Mouse (Mus musculus) left cerebral cortex, postnatal 14 days (tissue): ENCODE data around the gene Gpr39. TPM values are rescaled to one million over a fixed set of nuclear protein-coding genes. Genes with fewer than 3 reads are reported as not detected.

Source experiments
- DNase-seq, 2 experiments: peaks; one replicate each; pipeline ENCODE4 v3.0.0; 2021 to 2022; ENCODE audit warnings: low spot score in 2 of 2, mixed read lengths in 1 of 2
- intact Hi-C: fragments of 180-260 bp; cut with DNase I; formaldehyde crosslinking; loops from one replicate; pipeline ENCODE4 v1.15.1; 2025
- total RNA-seq, 2 experiments: library from RNA; stranded (reverse); gene quantifications; 2 replicates each; pipeline ENCODE4 v1.2.3; 2021

Gpr39 gene
- total RNA-seq, 2 experiments from 2014 or later, result 0.53 to 0.59 TPM

- intact Hi-C loops, result no loop called here
- DNase-seq, result peak in 1 of 2 experiments; percentile 4
These were observed 83.3 kb downstream of the Gpr39 start for GRCm38 (mm10) chr1:125759972-125760695.

DNA sequence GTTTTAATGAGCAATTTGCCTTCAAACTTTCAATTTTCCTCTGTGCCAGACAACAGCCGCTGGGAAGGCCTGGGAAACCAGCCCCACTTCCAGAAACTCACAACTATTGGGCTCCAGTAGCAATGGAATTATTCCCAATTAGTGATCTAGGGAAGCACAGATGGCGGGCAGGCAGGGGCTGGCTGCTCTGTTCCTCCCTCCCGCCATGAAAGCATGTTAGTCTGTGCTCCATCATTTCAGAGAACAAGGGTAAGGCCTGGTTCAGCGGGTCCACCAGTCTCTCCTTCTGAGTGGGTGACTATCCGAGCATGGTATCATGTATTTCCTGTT, 83.9 kb downstream of the Gpr39 start:
- DNase-seq, result peak in 1 of 2 experiments; percentile 10
- intact Hi-C loops, result no loop called here

GRCm38 (mm10) chr1:125762076-125762475, 85.3 kb downstream of the Gpr39 start:
- DNase-seq, result no peak
- intact Hi-C loops, result no loop called here

- intact Hi-C loops, result loop anchor here (5.0 kb wide), 1 partner anchor 642 kb away; no protein-coding TSS in a partner anchor
- peak; percentile 56 to 73 for DNase-seq
These were observed 113.0 kb downstream of the Gpr39 start for GRCm38 (mm10) chr1:125789804-125790203.

GRCm38 (mm10) chr1:125800506-125800905, 123.7 kb downstream of the Gpr39 start:
- intact Hi-C loops, result no loop called here
- no peak for DNase-seq

DNA sequence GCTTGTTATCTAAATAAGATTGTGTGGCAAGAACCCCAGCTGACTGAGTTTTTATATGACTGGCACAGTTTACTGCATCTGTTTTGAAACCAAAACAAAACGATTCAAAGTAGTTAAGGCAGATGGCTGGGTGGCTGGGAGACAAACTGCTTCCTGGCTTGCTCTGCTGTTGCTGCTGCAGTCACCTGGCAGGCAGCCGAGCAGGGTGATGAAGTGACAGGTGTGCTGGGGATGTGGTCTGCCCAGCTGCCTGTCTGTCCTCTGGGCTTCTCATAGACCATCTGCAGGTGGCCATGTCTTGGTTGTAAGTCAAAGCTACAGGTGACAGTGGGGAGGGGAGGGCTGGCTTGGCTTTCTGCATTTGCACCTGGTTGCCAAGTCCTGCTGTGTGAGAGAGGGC, 131.6 kb downstream of the Gpr39 start:
- DNase-seq, result peak; percentile 18 to 64
- intact Hi-C loops, result no loop called here

GRCm38 (mm10) chr1:125813141-125813782, 136.5 kb downstream of the Gpr39 start:
- intact Hi-C loops, result no loop called here
- DNase-seq, result no peak

DNA sequence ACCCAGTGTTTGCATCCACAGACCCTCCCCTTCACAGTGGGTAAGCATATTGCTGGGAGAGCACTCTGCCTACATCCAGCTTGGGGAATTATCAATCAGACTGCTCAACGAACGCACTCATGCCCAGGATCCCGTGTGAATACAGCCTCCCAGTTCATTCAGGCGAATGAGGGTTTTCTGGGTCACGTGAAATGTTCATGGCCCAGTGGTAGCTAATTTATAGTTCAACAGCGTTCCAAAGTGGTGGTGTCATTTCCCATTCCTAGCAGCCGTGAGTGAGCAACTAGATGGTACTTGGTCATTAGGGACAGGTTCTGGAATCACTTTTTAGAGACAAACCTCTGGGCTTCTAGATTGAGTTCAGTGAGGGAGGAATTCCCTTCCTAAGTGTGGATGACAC, 144.3 kb downstream of the Gpr39 start:
- intact Hi-C loops, result no loop called here
- DNase-seq, result no peak

GRCm38 (mm10) chr1:125823611-125824010, 146.8 kb downstream of the Gpr39 start:
- DNase-seq, result peak in 1 of 2 experiments; percentile 13

GRCm38 (mm10) chr1:125837507-125837906, 160.7 kb downstream of the Gpr39 start:
- intact Hi-C loops, result no loop called here
- no peak for DNase-seq

More at GRCm38 (mm10) chr1:125823611-125824010, 146.8 kb downstream of the Gpr39 start:
- intact Hi-C loops, result no loop called here

- intact Hi-C loops, result no loop called here
These were observed 163.1 kb downstream of the Gpr39 start for GRCm38 (mm10) chr1:125839746-125840392.

DNA sequence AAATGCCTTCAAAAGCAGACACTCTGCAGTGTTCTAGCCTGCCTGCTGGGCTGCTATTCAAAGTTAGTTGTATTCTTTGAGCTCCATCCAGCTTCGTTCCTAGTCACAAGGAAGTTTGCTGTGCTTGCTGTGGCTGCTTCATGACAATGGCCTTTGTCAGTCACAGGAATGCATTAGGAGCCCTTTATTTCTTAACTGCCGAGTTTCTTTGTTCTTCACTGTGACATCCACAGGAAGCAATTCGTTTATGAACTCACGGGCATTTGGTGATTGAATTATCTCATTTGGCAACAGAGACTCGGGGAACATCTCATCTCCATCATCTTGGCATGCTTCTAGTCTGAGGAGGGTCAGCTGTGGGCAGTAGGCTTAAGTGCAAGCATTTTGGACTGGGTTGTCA, 177.9 kb downstream of the Gpr39 start:
- intact Hi-C loops, result no loop called here
- no peak for DNase-seq

More at GRCm38 (mm10) chr1:125839746-125840392, 163.1 kb downstream of the Gpr39 start:
- DNase-seq, result no peak

GRCm38 (mm10) chr1:125858631-125859030, 181.8 kb downstream of the Gpr39 start:
- peak; percentile 21 to 48 for DNase-seq
- intact Hi-C loops, result no loop called here

DNA sequence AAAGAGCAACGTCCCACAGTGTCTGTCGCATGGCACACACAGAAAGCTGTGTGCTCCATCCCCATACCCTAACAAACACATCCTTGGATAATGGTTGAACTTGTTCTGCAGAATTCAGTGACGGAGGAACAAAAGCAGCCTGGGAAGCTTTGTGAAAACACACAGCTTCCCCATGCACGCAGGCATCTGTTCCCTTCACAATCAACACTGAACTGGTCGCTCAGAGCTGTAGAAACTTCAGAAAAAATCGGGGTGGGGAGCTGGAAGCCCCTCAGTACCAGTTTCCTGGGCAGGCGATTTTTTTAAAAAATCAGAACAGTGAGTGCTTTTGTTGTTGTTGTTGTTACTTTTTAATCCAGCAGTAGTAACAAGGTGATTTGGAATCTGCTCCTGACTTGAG, 193.3 kb downstream of the Gpr39 start:
- intact Hi-C loops, result no loop called here
- DNase-seq, result no peak

DNA sequence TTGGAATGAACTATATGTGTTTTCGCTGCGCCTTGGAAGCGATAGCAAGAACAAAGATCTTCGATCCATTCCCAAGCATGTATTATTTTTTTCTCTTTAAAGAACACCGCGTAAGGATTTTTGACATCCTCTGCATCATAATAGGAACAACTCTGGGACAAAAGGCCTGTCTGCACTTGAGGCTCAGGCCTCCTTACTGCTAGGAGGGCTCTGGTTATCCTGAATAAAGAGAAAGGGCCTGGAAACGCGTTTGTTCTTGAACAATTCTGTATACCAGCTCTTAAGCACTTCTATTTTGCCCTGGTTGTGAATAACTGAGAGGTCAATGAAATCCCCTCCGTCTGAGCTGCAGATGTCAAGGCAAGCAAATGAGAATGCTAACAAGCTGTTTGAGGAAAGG, 216.4 kb downstream of the Gpr39 start:
- intact Hi-C loops, result no loop called here
- DNase-seq, result no peak

- intact Hi-C loops, result loop anchor here (5.0 kb wide), 2 partner anchors 113 to 522 kb away; no protein-coding TSS in a partner anchor
- peak; percentile 8 to 31 for DNase-seq
These were observed 233.5 kb downstream of the Gpr39 start for GRCm38 (mm10) chr1:125910211-125910870.

DNA sequence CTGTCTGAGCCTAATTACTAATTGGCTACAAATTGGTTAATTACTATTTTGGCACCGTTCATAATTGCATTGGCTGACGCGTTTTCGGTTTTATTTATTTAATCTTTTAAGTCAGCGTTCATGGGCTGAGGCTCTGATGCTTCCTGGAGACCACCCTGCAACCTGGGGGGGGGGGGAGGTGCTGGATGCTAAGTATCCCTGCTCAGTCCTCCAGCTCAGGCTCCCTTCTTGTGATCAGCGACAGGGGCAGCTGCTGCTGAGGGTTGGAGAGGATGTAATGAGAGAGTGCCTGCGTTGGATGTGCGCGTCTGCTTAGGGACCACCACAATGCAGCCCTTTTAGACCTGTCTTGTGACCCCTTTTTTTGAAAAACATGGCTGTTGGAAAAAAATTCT, 234.1 kb downstream of the Gpr39 start:
- intact Hi-C loops, result loop anchor here (5.0 kb wide), 2 partner anchors 114 to 521 kb away; no protein-coding TSS in a partner anchor
- no peak for DNase-seq

DNA sequence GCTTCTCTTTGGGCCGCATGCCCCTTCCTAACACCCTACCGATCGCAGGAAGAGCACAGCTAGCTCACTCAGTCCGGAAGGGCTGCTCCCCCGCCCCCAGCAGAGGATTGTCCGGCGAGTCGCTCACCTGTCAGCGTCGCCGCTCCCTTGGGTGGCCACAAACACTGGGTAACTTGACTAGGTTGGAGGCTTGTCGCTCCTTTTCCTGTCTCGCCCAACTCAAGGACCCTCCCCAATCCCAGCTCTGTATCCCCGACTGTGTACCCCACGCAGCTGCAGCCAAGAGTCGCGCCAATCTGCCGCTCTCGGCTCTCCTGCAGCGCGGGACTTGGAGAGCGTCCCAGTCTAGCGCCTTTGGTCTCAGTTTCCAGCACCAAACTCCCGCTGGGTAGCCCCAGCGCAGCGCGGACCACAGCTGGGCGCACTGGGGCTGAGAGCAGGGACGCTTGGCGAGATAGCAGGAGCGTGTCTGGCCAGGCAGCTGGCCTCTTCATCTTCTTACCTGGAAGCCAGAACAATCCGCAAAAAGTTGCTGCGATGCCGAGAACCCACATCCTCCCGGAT, 234.6 kb downstream of the Gpr39 start:
- DNase-seq, result peak; percentile 26 to 58
- intact Hi-C loops, result loop anchor here (5.0 kb wide), 2 partner anchors 114 to 521 kb away; no protein-coding TSS in a partner anchor

GRCm38 (mm10) chr1:125911901-125912445, 235.2 kb downstream of the Gpr39 start:
- intact Hi-C loops, result loop anchor here (5.0 kb wide), 2 partner anchors 115 to 520 kb away; no protein-coding TSS in a partner anchor
- peak; percentile 46 to 60 for DNase-seq
